Mouse (Mus musculus) CH12.LX (cell line): ENCODE measurements at regions not wholly inside any gene's neighbourhood (a gene's known extent, or its start where the extent isn't known, plus 50 kb on each side); places are given as distances from the start of the nearest gene placed in this dataset.

Experiments
- CTCF ChIP-seq, 2 experiments: IDR thresholded peaks in 1 of 2; conservative IDR thresholded peaks in 1 of 2; 2 replicates each; pipeline ENCODE4 v1.5.1; 2011 to 2012; ENCODE audit warnings: low read depth in 2 of 2, low read length in 2 of 2, improper control_type of control experiment in 1 of 2, inconsistent platforms in 1 of 2, mild to moderate bottlenecking in 1 of 2, moderate library complexity in 1 of 2
- JUN ChIP-seq: IDR thresholded peaks from 2 replicates; pipeline ENCODE4 v1.6.1; 2011; ENCODE audit warnings: low read depth, mild to moderate bottlenecking, low read length, improper control_type of control experiment, moderate library complexity; ENCODE audit not compliant: insufficient read depth
- MAFK ChIP-seq: IDR thresholded peaks from 2 replicates; pipeline ENCODE4 v1.6.1; 2011; ENCODE audit warnings: low read length, improper control_type of control experiment; ENCODE audit not compliant: insufficient replicate concordance
- NRF1 ChIP-seq: IDR thresholded peaks from 2 replicates; pipeline ENCODE4 v1.6.1; 2014; ENCODE audit warnings: low read depth, mild to moderate bottlenecking, inconsistent platforms, low read length, improper control_type of control experiment, moderate library complexity
- POLR2AphosphoS2 ChIP-seq: IDR thresholded peaks from 2 replicates; pipeline ENCODE4 v1.6.1; 2011; ENCODE audit warnings: low read depth, low read length, improper control_type of control experiment

DNA sequence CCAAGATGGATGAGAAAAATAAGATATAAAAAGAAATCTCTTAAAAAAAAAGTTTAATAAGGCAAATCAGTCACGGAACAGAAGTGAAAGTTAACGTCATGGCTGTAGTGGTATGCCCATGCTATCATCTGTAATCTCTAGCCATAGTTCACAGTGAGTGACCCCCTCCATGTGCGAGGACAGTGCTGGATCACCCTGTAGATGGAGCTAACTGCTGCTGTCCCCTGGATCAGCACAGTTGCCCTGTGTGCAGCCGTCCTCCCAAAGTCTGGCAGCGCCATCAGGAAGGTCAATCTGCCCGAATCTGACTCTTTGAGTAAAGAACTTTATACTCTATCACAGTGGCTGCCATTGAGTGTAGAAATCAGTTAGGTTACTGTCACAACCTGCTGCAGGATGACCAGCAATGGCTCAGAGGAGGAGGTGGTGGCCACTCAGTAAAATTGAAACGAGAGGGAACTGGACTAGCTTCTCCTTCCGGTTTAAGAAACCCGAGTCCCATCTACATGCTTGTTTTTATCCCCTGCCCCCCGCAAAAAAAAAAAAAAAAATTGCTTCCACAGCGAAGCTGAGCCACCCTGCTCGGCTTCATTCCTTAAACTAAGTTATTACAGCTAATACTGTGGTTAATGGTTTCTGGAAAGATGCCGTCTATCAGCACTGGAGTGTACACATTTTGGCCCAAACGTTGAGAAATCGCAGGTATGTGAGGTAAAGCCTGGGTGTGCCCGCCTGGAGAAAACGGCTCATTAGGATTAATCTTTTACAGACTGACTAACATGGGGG is 462.0 kb downstream of the Lmo4 start:
- TF ChIP-seq CTCF (conservative IDR thresholded peaks at IDR 0.05 in 1 of 2, IDR thresholded peaks at IDR 0.05 in 1 of 2; ENCODE audit: low read depth in 2 of 2, low read length in 2 of 2) = peak in 1 of 2 experiments; percentile 36; a peak in 2 of 4 replicates
- no peak for TF ChIP-seq NRF1
- TF ChIP-seq POLR2AphosphoS2 = no peak
- TF ChIP-seq JUN = no peak
- TF ChIP-seq MAFK = no peak
